Mouse (Mus musculus) gastrocnemius, postnatal 14 days (tissue): ENCODE measurements at regions not wholly inside any gene's neighbourhood (a gene's known extent, or its start where the extent isn't known, plus 50 kb on each side); places are given as distances from the start of the nearest gene placed in this dataset.

ENCODE experiments used
- DNase-seq: peaks from one replicate; pipeline ENCODE4 v3.0.0; 2021; ENCODE audit warnings: mixed read lengths
- intact Hi-C: fragments of 180-260 bp; cut with DNase I; formaldehyde crosslinking; loops from one replicate; pipeline ENCODE4 v1.15.1; 2025; ENCODE audit warnings: low total_unique reads

- DNase-seq = no peak
- intact Hi-C loops = no loop called here
These were observed 316.2 kb upstream of the Spred2 start for GRCm38 (mm10) chr11:19607941-19608340.

- no peak for DNase-seq
- intact Hi-C loops = no loop called here
These were observed 315.7 kb upstream of the Spred2 start for GRCm38 (mm10) chr11:19608523-19608922.

- no peak for DNase-seq
- intact Hi-C loops = no loop called here
These were observed 313.6 kb upstream of the Spred2 start for GRCm38 (mm10) chr11:19610559-19610958.

- intact Hi-C loops = no loop called here
These were observed 313.0 kb upstream of the Spred2 start for GRCm38 (mm10) chr11:19611217-19611616.

GRCm38 (mm10) chr11:19616520-19616919, 307.7 kb upstream of the Spred2 start:
- peak; percentile 69 for DNase-seq
- intact Hi-C loops = no loop called here

More at GRCm38 (mm10) chr11:19611217-19611616, 313.0 kb upstream of the Spred2 start:
- no peak for DNase-seq

- intact Hi-C loops = no loop called here
- DNase-seq = no peak
These were observed 304.7 kb upstream of the Spred2 start for GRCm38 (mm10) chr11:19619494-19619893.

GRCm38 (mm10) chr11:19631055-19631695, 293.0 kb upstream of the Spred2 start:
- no peak for DNase-seq
- intact Hi-C loops = no loop called here

- DNase-seq = no peak
- intact Hi-C loops = no loop called here
These were observed 291.7 kb upstream of the Spred2 start for GRCm38 (mm10) chr11:19632477-19632876.

- DNase-seq = no peak
- intact Hi-C loops = no loop called here
These were observed 290.6 kb upstream of the Spred2 start for GRCm38 (mm10) chr11:19633621-19634020.

- DNase-seq = peak; percentile 27
- intact Hi-C loops = no loop called here
These were observed 283.0 kb upstream of the Spred2 start for GRCm38 (mm10) chr11:19641153-19641552.

GRCm38 (mm10) chr11:19644116-19644795, 279.9 kb upstream of the Spred2 start:
- DNase-seq = no peak
- intact Hi-C loops = no loop called here

- DNase-seq = no peak
- intact Hi-C loops = no loop called here
These were observed 279.1 kb upstream of the Spred2 start for GRCm38 (mm10) chr11:19645106-19645505.

- no peak for DNase-seq
- intact Hi-C loops = loop anchor here (10.0 kb wide), 1 partner anchor 297 kb away; no protein-coding TSS in a partner anchor
These were observed 272.7 kb upstream of the Spred2 start for GRCm38 (mm10) chr11:19651522-19651921.

- intact Hi-C loops = loop anchor here (10.0 kb wide), 1 partner anchor 297 kb away; no protein-coding TSS in a partner anchor
- DNase-seq = no peak
These were observed 272.2 kb upstream of the Spred2 start for GRCm38 (mm10) chr11:19651929-19652328.

GRCm38 (mm10) chr11:19659511-19659910, 264.7 kb upstream of the Spred2 start:
- no peak for DNase-seq
- intact Hi-C loops = loop anchor here (10.0 kb wide), 1 partner anchor 305 kb away; no protein-coding TSS in a partner anchor

- DNase-seq = no peak
- intact Hi-C loops = no loop called here
These were observed 257.4 kb upstream of the Spred2 start for GRCm38 (mm10) chr11:19666732-19667131.

- intact Hi-C loops = no loop called here
- DNase-seq = peak; percentile 45
These were observed 253.2 kb upstream of the Spred2 start for GRCm38 (mm10) chr11:19670853-19671530.

- intact Hi-C loops = no loop called here
- no peak for DNase-seq
These were observed 251.2 kb upstream of the Spred2 start for GRCm38 (mm10) chr11:19673012-19673411.

GRCm38 (mm10) chr11:19676514-19676913, 247.7 kb upstream of the Spred2 start:
- intact Hi-C loops = no loop called here

GRCm38 (mm10) chr11:19679041-19679440, 245.1 kb upstream of the Spred2 start:
- intact Hi-C loops = no loop called here
- DNase-seq = no peak

More at GRCm38 (mm10) chr11:19676514-19676913, 247.7 kb upstream of the Spred2 start:
- DNase-seq = no peak
